Mouse (Mus musculus) thymus, adult 2 months (tissue): Measurements from ENCODE around the gene Coq8a.

Experiments used
- CTCF ChIP-seq: fragments of 200-500 bp; IDR thresholded peaks from 2 replicates; pipeline ENCODE4 v1.5.1; 2012; ENCODE audit warnings: mild to moderate bottlenecking, control low read depth, low read length, moderate library complexity, borderline replicate concordance; ENCODE audit not compliant: control insufficient read depth, poor library complexity, insufficient read depth; ENCODE audit errors: extremely low read depth
- POLR2A ChIP-seq: fragments of 200-500 bp; IDR thresholded peaks from 2 replicates; pipeline ENCODE4 v1.6.1; 2012; ENCODE audit warnings: mild to moderate bottlenecking, low read length, control low read depth, moderate library complexity; ENCODE audit not compliant: control insufficient read depth, poor library complexity, insufficient read depth; ENCODE audit errors: extremely low read depth

DNA sequence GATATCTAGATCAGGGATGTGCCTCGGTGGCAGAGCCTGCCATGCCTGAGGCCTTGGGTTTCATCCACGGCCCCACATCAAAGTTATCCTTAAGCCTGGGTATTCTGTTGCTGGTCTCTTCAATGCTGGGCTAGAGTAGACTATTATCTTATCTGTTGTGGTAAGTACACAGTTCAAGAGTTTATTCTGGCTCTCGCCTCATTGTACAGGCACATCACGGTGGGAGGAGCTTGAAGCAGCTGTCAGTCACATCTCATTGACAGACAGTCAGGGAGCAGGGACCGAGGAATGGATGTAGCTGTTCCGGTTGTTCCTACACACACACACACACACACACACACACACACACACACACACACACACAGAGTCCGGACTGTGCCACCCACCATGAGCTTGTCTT, 48.5 kb upstream of the Coq8a start:
- TF ChIP-seq POLR2A (no peak), CTCF (no peak)
